Mouse (Mus musculus): ENCODE measurements at regions not wholly inside any gene's neighbourhood (a gene's known extent, or its start where the extent isn't known, plus 50 kb on each side); places are given as distances from the start of the nearest gene placed in this dataset.

DNA sequence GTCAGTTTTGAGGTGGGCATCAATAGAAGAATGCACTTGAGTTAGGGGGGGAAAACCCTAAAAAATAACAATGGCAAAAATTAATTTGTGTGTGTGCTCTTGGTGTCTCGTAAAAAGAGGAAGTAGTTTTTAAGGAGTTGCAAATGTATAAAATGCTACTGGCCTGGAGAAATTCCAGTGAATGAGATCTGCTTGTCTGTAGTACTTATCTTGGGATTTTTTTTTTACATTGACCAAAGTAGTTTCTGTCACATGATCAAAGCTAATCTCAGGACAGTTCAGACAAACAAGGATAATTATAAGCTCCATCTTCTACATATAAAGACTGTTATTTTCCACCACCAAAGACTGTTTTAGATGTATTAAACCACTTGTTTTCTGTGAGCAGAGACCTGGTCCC is 128.3 kb upstream of the Zeb2 start:
- Histone ChIP-seq H3K27ac (ENCODE audit: low read length) (no peak overlapping the region), H3K9ac (ENCODE audit: low read depth, low read length) (no peak overlapping the region), H3K4me3 (ENCODE audit: low read depth, low read length) (no peak overlapping the region), H3K36me3 (ENCODE audit: control insufficient read depth, insufficient read depth, low read length) (no peaks in the 10 kb centered on the region), H3K27me3 (ENCODE audit: control insufficient read depth, insufficient read depth, low read depth, low read length) (no peaks in the 10 kb centered on the region), H3K9me3 (replicated peaks; ENCODE audit: control insufficient read depth, low read length, poor library complexity, severe bottlenecking) (no peaks in the 10 kb centered on the region), H3K4me2 (ENCODE audit: low read length) (no peak overlapping the region), H3K4me1 (ENCODE audit: control insufficient read depth, insufficient read depth, low read length) (no peaks in the 10 kb centered on the region)
- ATAC-seq, result no peak
- WGBS, result 95% methylated on average over 1 of the region's 1 CpGs

DNA sequence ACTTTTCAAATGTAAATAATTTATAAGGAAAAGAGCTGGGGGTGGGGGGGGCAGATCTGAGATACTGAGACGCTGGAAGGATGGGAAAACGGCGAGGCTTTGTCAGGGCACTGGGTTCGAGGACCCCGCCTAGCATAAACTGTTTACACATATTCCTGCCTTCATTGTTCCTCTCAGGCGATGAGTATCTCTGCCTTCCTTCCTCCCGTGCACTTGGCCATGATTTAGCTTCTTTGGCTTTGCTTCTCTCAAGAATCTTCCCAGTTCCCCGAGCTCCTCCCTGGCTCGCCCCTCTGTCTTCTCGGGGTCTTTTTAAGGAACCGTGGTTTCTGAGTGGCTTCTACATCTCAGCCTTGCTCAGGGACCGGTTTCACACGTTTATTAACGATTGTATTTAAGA is 127.3 kb upstream of the Zeb2 start:
- no peak for ATAC-seq
- Histone ChIP-seq H3K4me3 (ENCODE audit: low read depth, low read length) (no peak overlapping the region), H3K4me2 (ENCODE audit: low read length) (no peak overlapping the region), H3K27ac (ENCODE audit: low read length) (no peak overlapping the region), H3K4me1 (ENCODE audit: control insufficient read depth, insufficient read depth, low read length) (no peaks in the 10 kb centered on the region), H3K9me3 (replicated peaks; ENCODE audit: control insufficient read depth, low read length, poor library complexity, severe bottlenecking) (no peaks in the 10 kb centered on the region), H3K27me3 (ENCODE audit: control insufficient read depth, insufficient read depth, low read depth, low read length) (no peaks in the 10 kb centered on the region), H3K36me3 (ENCODE audit: control insufficient read depth, insufficient read depth, low read length) (no peaks in the 10 kb centered on the region), H3K9ac (ENCODE audit: low read depth, low read length) (no peak overlapping the region)
- 90% methylated on average over 14 of the region's 14 CpGs for WGBS

DNA sequence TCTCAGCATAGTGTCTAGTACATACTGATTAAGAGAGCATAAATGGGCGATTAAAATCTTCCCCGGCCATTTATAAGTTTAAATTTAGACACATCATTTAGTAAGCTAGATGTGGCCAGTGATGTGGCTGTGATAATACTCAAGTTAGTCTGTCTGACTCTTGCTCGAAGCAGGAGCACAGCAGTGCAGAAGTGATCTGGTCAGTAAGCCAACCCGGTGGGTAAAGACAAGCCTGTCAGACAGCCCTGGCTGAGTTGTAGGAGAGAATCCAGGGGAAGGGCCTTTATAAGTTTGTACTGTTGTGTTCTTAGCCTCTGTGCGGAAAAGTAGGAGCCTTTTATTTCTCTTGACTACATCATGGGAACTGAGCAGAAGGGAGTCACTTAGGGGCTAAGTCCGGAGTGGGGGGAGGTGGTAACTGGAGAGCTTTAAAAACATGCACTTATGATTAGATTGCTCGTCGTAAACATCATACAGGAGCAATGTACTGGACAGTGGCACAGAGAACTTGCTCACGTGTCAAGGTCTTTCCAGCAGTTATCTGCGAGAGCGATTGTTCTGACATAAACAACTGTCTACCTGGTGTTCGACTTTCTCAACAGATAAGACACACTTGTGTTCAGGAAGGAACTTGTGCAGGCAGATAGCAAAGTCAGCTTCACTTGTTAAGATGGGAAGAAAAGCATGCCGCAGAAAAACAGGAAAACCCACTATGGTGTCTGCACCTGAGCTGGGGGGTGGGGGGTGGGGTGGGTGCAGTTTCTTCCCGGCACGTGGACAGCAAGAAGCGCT is 122.5 kb upstream of the Zeb2 start:
- Histone ChIP-seq H3K4me1 (ENCODE audit: control insufficient read depth, insufficient read depth, low read length) (no peaks in the 10 kb centered on the region), H3K36me3 (ENCODE audit: control insufficient read depth, insufficient read depth, low read length) (no peaks in the 10 kb centered on the region), H3K27me3 (ENCODE audit: control insufficient read depth, insufficient read depth, low read depth, low read length) (no peaks in the 10 kb centered on the region), H3K4me3 (ENCODE audit: low read depth, low read length) (no peak overlapping the region), H3K9me3 (replicated peaks; ENCODE audit: control insufficient read depth, low read length, poor library complexity, severe bottlenecking) (no peaks in the 10 kb centered on the region), H3K9ac (ENCODE audit: low read depth, low read length) (no peak overlapping the region), H3K4me2 (ENCODE audit: low read length) (no peak overlapping the region), H3K27ac (ENCODE audit: low read length) (no peak overlapping the region)
- no peak for ATAC-seq
- WGBS, result 88% methylated on average over 16 of the region's 16 CpGs

DNA sequence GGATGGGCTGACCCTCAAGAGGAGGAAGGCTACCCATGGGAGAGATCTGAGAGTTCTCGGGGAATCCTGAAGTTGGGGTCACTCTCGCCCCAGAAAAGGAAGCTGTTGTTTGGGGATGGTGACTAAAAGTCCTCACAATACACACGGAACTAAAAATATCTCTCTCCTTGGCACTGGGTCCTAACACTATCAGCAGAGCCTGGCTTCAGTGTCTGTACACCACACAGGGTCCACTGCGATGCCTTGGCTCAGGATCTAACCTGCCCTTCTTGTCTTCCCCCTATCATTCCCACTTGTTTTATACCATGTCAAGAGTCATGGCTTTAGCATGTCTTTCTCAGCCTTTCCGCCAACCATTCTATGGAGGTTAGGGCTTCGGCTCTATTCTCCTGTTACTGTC is 121.8 kb upstream of the Zeb2 start:
- Histone ChIP-seq H3K4me2 (ENCODE audit: low read length) (no peak overlapping the region), H3K36me3 (ENCODE audit: control insufficient read depth, insufficient read depth, low read length) (no peaks in the 10 kb centered on the region), H3K27me3 (ENCODE audit: control insufficient read depth, insufficient read depth, low read depth, low read length) (no peaks in the 10 kb centered on the region), H3K9ac (ENCODE audit: low read depth, low read length) (no peak overlapping the region), H3K4me1 (ENCODE audit: control insufficient read depth, insufficient read depth, low read length) (no peaks in the 10 kb centered on the region), H3K9me3 (replicated peaks; ENCODE audit: control insufficient read depth, low read length, poor library complexity, severe bottlenecking) (no peaks in the 10 kb centered on the region), H3K27ac (ENCODE audit: low read length) (no peak overlapping the region), H3K4me3 (ENCODE audit: low read depth, low read length) (no peak overlapping the region)
- no peak for ATAC-seq
- 95% methylated on average over 6 of the region's 6 CpGs for WGBS

DNA sequence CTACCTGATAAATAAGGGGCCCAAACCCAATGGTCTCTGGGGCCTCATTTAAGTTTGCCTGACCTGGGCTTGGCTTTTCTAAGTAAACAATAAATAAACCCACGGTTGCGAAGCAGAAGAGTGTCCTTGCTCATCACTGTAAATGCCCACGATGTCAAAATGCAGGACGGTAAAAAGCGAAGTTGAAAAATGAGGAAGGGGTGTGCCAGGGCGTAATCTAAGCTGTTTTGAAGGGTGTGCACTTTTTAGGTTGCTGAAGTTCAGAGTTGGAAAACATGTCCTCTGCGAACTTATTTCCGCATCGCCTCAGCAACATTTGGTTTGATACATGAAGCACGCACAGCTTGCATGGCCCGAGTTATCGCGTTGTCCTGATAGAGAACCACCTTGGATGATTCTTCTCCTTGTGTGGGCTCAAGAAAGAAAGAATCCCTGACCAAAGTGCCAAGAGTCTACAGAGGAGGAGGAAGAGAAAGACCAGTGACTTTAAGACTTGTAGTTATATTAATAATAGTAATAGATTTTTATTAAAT is 119.0 kb upstream of the Zeb2 start:
- no peak for ATAC-seq
- 94% methylated on average over 13 of the region's 13 CpGs for WGBS
- no peak overlapping the region for H3K9ac ChIP-seq (ENCODE audit: low read depth, low read length)
- H3K4me1 ChIP-seq (ENCODE audit: control insufficient read depth, insufficient read depth, low read length), result no peaks in the 10 kb centered on the region
- H3K36me3 ChIP-seq (ENCODE audit: control insufficient read depth, insufficient read depth, low read length), result no peaks in the 10 kb centered on the region
- H3K4me2 ChIP-seq (ENCODE audit: low read length), result no peak overlapping the region
- no peak overlapping the region for H3K4me3 ChIP-seq (ENCODE audit: low read depth, low read length)
- no peaks in the 10 kb centered on the region for H3K9me3 ChIP-seq (replicated peaks; ENCODE audit: control insufficient read depth, low read length, poor library complexity, severe bottlenecking)
- H3K27me3 ChIP-seq (ENCODE audit: control insufficient read depth, insufficient read depth, low read depth, low read length), result no peaks in the 10 kb centered on the region
- no peak overlapping the region for H3K27ac ChIP-seq (ENCODE audit: low read length)

GRCm38 (mm10) chr2:45234148-45234547 is 117.0 kb upstream of the Zeb2 start:
- no peak overlapping the region for H3K4me2 ChIP-seq (ENCODE audit: low read length)
- no peaks in the 10 kb centered on the region for H3K9me3 ChIP-seq (replicated peaks; ENCODE audit: control insufficient read depth, low read length, poor library complexity, severe bottlenecking)
- no peak for ATAC-seq
- H3K4me3 ChIP-seq (ENCODE audit: low read depth, low read length), result no peak overlapping the region
- WGBS, result 100% methylated on average over 1 of the region's 1 CpGs
- H3K36me3 ChIP-seq (ENCODE audit: control insufficient read depth, insufficient read depth, low read length), result no peaks in the 10 kb centered on the region
- peaks cover 3% of the 10 kb centered on the region; the same call in 1 of the 2 replicates for H3K4me1 ChIP-seq (ENCODE audit: control insufficient read depth, insufficient read depth, low read length)
- no peak overlapping the region for H3K27ac ChIP-seq (ENCODE audit: low read length)
- H3K9ac ChIP-seq (ENCODE audit: low read depth, low read length), result no peak overlapping the region
- H3K27me3 ChIP-seq (ENCODE audit: control insufficient read depth, insufficient read depth, low read depth, low read length), result no peaks in the 10 kb centered on the region

DNA sequence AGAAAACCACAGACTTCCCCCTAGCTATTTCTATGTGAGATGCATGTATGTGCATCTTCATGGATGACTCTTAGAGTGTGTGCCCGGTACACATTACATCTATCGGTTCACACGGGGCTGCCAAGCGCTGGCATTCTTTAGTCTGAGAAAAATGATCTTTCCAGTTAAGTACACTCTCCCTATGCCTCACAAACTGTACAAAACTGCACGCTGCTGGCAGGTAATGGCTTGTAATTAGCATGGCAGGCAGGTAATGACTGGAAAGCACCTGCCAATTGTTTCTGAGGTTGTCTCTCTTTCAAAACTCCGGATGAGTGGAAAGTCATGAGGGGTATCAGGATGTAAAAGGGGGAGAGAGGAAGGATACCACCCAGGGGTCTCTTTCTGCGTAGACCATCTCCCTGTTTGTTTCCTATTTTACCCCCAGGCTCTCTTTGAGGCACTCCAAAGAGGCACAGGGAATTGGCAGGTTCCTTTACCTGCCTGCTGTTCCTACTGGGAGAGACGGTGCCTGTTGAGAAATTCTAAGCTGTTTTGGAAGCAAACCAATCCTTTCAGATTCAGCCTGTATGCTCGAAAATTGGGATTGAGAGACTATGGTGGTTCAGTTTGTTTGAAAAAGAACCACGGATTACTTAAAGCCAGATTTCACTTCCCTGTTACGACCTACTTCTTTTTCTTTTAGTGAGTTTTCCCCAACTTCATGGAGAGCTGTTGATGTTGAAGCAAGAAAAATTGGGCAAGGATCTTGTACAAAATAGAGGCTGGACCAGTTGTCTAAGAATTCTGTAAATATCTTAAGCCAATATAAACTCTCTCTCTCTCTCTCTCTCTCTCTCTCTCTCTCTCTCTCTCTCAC is 113.4 kb upstream of the Zeb2 start:
- Histone ChIP-seq H3K9me3 (replicated peaks; ENCODE audit: control insufficient read depth, low read length, poor library complexity, severe bottlenecking) (no peaks in the 10 kb centered on the region), H3K4me2 (ENCODE audit: low read length) (no peak overlapping the region), H3K36me3 (ENCODE audit: control insufficient read depth, insufficient read depth, low read length) (no peaks in the 10 kb centered on the region), H3K4me3 (ENCODE audit: low read depth, low read length) (no peak overlapping the region), H3K9ac (ENCODE audit: low read depth, low read length) (no peak overlapping the region), H3K4me1 (ENCODE audit: control insufficient read depth, insufficient read depth, low read length) (peaks cover 7% of the 10 kb centered on the region; the same call in 1 of the 2 replicates), H3K27ac (ENCODE audit: low read length) (no peak overlapping the region), H3K27me3 (ENCODE audit: control insufficient read depth, insufficient read depth, low read depth, low read length) (no peaks in the 10 kb centered on the region)
- ATAC-seq, result no peak
- WGBS, result 69% methylated on average over 11 of the region's 11 CpGs

- no peak for ATAC-seq
- no peaks in the 10 kb centered on the region for H3K9me3 ChIP-seq (replicated peaks; ENCODE audit: control insufficient read depth, low read length, poor library complexity, severe bottlenecking)
These were observed 112.3 kb upstream of the Zeb2 start for GRCm38 (mm10) chr2:45229501-45229900.

More at GRCm38 (mm10) chr2:45229501-45229900, 112.3 kb upstream of the Zeb2 start:
- H3K27me3 ChIP-seq (ENCODE audit: control insufficient read depth, insufficient read depth, low read depth, low read length), result no peaks in the 10 kb centered on the region
- peaks cover 7% of the 10 kb centered on the region; the same call in 1 of the 2 replicates for H3K4me1 ChIP-seq (ENCODE audit: control insufficient read depth, insufficient read depth, low read length)
- H3K27ac ChIP-seq (ENCODE audit: low read length), result no peak overlapping the region
- 59% methylated on average over 6 of the region's 6 CpGs for WGBS
- no peak overlapping the region for H3K9ac ChIP-seq (ENCODE audit: low read depth, low read length)
- H3K4me2 ChIP-seq (ENCODE audit: low read length), result no peak overlapping the region
- H3K4me3 ChIP-seq (ENCODE audit: low read depth, low read length), result no peak overlapping the region
- H3K36me3 ChIP-seq (ENCODE audit: control insufficient read depth, insufficient read depth, low read length), result no peaks in the 10 kb centered on the region

All from midbrain, embryonic 16.5 days (tissue).